Mouse (Mus musculus): Measurements from ENCODE around the gene Gemin6. TPM values are rescaled to one million over a fixed set of nuclear protein-coding genes. Genes with fewer than 3 reads are reported as not detected.

Gene Gemin6
- total and polyA plus RNA-seq, 3 experiments = 19.6 to 25.3 TPM; not detected in 1

Other genes starting within 250 kb of the Gemin6 start
- gene Hnrnpll, start 162.1 kb upstream of the Gemin6 start, total RNA-seq (2012; rRNA removed) = 44.9 and 48.7 TPM in 2 replicates
- 100 to 1,000 TPM in 1 of 2 experiments, 10 to 100 TPM in 1; 77.7 to 142 TPM for gene Hnrnpll, start 162.1 kb upstream of the Gemin6 start, polyA plus RNA-seq (2012; ENCODE audit: insufficient read depth in 1 of 2, insufficient read length in 2 of 2, low read depth in 1 of 2, low replicate concordance in 2 of 2, missing spikeins in 1 of 2)
- not detected in 2 replicates for gene Galm, start 97.0 kb upstream of the Gemin6 start, total RNA-seq (2012; rRNA removed)
- gene Galm, start 97.0 kb upstream of the Gemin6 start, polyA plus RNA-seq (2012; ENCODE audit: insufficient read depth in 1 of 2, insufficient read length in 2 of 2, low read depth in 1 of 2, low replicate concordance in 2 of 2, missing spikeins in 1 of 2) = under 1 TPM in 1 of 2 experiments, not detected in 1; 0.15 TPM
- 419 and 425 TPM in 2 replicates for gene Srsf7, start 17.1 kb upstream of the Gemin6 start, total RNA-seq (2012; rRNA removed)
- 100 to 1,000 TPM in 1 of 2 experiments, not detected in 1; 399 TPM for gene Srsf7, start 17.1 kb upstream of the Gemin6 start, polyA plus RNA-seq (2012; ENCODE audit: insufficient read depth in 1 of 2, insufficient read length in 2 of 2, low read depth in 1 of 2, low replicate concordance in 2 of 2, missing spikeins in 1 of 2)
- not detected in 2 replicates for gene Ttc39d, start 17.0 kb upstream of the Gemin6 start, total RNA-seq (2012; rRNA removed)
- not detected for gene Ttc39d, start 17.0 kb upstream of the Gemin6 start, polyA plus RNA-seq (2012; ENCODE audit: insufficient read depth in 1 of 2, insufficient read length in 2 of 2, low read depth in 1 of 2, low replicate concordance in 2 of 2, missing spikeins in 1 of 2)
- gene Morn2, start 65.8 kb downstream of the Gemin6 start, total RNA-seq (2012; rRNA removed) = 7.4 and 9.0 TPM in 2 replicates
- gene Morn2, start 65.8 kb downstream of the Gemin6 start, polyA plus RNA-seq (2012; ENCODE audit: insufficient read depth in 1 of 2, insufficient read length in 2 of 2, low read depth in 1 of 2, low replicate concordance in 2 of 2, missing spikeins in 1 of 2) = 10 to 100 TPM in 1 of 2 experiments, not detected in 1; 18.1 TPM
- 3.4 and 4.1 TPM in 2 replicates for gene Dhx57, start 66.0 kb downstream of the Gemin6 start, total RNA-seq (2012; rRNA removed)
- gene Dhx57, start 66.0 kb downstream of the Gemin6 start, polyA plus RNA-seq (2012; ENCODE audit: insufficient read depth in 1 of 2, insufficient read length in 2 of 2, low read depth in 1 of 2, low replicate concordance in 2 of 2, missing spikeins in 1 of 2) = 1 to 10 TPM in 1 of 2 experiments, not detected in 1; 6.8 TPM
- gene Arhgef33, start 83.0 kb downstream of the Gemin6 start, total RNA-seq (2012; rRNA removed) = 0.08 TPM in 1 of 2 replicates, not detected in the other
- gene Arhgef33, start 83.0 kb downstream of the Gemin6 start, polyA plus RNA-seq (2012; ENCODE audit: insufficient read depth in 1 of 2, insufficient read length in 2 of 2, low read depth in 1 of 2, low replicate concordance in 2 of 2, missing spikeins in 1 of 2) = not detected
- not detected in 2 replicates for gene Gm10190, start 149.1 kb downstream of the Gemin6 start, total RNA-seq (2012; rRNA removed)
- gene Gm10190, start 149.1 kb downstream of the Gemin6 start, polyA plus RNA-seq (2012; ENCODE audit: insufficient read depth in 1 of 2, insufficient read length in 2 of 2, low read depth in 1 of 2, low replicate concordance in 2 of 2, missing spikeins in 1 of 2) = not detected